Mouse (Mus musculus): ENCODE data around the gene Wwp2.

- no peak for TF ChIP-seq CTCF (IDR thresholded peaks at IDR 0.05; ENCODE audit: borderline replicate concordance, extremely low read depth, insufficient read depth, insufficient read length)
- TF ChIP-seq POLR2A (IDR thresholded peaks at IDR 0.05; ENCODE audit: borderline replicate concordance, extremely low read depth, insufficient read depth, insufficient read length, poor library complexity, severe bottlenecking), result no peak
These were observed 42.6 kb downstream of the Wwp2 start for GRCm38 (mm10) chr8:107478728-107479127.

All from brain, embryonic 14.5 days (tissue).